Mouse (Mus musculus): ENCODE measurements around the gene Shbg.
A peak's percentile ranks its signal among the peaks of the same experiment; 100 is the strongest.

Gene Shbg

DNA sequence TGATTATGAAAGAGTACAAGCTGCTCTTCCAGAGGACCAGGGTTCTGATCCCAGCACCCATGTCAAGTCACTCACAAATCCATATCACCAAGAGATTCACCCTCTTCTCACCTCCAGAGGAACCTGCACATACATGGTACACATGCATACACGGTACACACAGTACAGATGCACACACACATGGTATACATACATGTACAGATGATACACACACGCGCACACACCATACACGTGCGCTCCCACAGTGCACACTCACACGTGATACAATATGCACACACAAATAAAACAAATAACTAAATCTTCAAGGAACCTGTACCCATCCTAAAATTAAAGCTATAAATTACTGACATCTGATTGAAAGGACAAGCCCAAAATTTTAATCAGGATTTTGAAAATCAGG is 22.9 kb downstream of the Shbg start:
- DNase-seq = no peak

DNA sequence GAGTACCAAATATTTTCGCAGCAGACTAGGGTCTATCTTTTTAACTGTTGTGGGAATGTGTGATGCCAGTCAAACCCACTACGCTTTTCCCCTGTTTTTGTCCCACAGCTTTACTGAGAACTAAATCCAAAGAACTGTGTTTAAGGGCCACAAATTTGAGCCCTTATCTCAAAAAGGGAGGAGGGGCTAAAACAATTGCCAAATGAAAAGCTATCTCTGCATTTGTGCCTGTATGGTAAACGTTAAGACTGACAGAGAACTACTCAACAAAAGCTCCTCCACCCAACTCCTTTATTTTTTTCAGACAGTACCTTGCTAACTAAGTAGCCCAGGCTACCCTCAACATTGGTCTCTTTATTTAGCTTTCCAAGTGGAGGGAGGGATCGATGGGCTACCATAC is 24.9 kb downstream of the Shbg start:
- DNase-seq = no peak

DNA sequence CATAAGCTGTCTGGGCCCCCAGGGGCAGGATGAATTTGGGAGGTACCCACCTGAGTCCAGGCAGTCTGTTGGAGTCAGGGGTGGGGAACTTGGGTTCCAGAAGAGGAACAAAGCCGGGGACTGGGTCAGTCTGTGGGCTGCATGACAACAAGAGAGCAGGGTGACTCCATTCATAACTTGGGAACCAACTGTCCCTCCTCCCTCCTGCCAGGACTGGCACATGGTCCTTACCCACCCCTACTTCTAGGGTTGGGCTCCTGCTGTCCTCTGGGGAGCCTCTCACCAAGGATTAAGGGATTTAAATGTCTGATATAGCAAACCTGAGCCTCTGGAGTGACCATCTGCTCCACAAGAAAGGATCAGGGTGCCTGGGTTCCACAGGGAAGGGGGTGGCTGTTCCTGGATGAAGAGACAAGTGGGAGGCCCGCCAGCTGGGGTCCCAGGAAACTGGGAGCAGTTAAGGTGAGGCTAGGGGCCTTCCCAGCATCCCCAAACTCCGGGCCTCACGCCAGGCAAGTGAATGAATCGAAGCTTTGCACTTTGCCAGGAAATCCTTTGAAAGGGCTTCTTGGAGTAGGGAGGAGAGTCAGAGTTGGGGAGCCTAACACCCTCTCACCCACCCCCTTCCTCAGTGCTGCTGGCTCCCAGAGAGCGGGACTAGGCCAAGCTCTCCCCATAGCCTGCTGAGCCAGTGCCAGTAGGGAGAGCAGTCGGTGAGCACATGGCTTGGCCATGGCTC is 25.6 kb downstream of the Shbg start:
- no peak for DNase-seq

DNA sequence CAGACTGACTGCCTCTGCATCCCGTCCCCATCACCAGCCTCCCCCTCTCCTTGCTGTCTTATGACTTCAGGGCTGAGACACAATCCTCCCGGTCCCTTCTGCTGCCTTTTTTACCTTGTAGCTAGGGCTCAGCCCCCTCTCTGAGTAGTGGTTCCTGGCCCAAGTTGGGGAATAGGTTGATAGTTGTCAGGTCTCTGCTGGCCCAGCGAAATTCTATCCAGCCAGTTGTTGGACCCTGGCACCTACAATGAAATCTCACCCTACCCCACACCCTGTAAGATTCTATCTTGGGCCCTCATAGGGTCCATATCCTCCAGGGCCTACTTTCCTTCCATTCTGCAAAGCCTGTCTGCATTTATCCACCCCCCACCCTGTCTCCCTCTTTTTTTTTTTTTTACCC is 26.3 kb downstream of the Shbg start:
- DNase-seq = no peak

DNA sequence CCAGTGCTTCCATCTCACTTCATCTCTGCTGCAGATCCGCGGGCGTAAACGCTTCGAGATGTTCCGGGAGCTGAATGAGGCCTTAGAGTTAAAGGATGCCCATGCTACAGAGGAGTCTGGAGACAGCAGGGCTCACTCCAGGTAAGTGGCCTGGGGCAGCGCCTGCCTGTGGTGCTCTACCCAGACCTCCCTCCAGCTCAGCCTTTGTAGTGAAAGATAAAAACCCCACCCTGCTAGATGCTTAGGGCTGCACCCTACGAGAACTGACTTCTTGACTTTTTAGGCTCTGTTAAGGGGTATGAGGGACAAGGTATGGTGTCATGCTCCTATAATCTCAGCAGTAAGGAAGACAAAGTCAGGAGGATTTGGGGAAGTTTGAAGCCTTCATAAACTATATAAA is 27.1 kb downstream of the Shbg start:
- DNase-seq = no peak

DNA sequence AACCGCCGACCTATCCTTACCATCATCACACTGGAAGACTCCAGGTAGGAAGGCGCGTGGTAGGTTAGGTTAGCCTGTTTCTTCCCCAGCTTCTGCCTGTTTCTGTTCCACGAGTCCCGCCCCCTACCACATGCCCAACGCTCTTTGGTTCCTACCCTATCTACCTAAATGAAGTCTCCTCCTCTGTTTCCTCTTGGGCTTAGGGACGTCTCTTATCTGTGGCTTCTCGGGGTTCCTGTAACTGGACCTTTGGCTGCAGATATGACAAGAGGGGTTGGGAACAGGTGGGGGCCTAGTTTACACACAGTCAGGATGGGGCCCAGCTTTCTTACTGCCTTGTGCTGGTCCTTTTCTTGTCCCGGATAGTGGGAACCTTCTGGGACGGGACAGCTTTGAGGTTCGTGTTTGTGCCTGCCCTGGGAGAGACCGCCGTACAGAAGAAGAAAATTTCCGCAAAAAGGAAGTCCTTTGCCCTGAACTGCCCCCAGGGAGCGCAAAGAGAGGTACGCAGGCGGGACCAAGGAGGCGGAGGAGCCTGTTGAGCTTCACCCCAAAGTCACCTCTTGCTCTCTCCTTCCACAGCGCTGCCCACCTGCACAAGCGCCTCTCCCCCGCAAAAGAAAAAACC is 28.4 kb downstream of the Shbg start:
- DNase-seq = no peak

DNA sequence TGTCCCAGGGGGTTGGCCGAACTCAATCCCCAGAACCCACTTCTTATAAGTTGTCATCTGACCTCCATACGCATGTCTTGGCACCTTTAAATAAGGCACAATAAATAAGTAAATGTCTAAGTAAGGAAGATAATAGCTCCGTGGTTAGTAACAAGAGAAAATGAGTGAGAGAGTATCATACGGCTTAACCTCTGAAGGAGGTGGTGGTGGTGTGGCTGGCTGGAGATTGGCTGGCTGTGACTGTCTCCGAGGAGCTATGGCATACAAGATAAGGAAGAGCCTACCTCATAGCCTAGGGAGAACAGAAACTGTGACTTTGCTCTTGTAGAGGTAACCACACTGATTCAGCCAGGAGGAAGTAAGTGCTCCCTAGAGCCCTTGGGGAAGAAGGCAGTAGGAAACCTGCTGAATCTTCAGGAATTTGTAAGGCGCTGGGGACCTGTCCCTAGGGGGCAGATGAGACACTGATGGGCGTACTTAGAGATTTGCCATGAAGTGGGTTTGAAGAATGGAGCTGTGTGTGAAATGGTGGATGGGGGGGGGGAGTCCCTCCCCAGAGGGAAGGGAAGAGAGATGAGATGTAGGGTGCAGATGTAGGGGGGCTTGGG is 31.9 kb downstream of the Shbg start:
- no peak for DNase-seq

DNA sequence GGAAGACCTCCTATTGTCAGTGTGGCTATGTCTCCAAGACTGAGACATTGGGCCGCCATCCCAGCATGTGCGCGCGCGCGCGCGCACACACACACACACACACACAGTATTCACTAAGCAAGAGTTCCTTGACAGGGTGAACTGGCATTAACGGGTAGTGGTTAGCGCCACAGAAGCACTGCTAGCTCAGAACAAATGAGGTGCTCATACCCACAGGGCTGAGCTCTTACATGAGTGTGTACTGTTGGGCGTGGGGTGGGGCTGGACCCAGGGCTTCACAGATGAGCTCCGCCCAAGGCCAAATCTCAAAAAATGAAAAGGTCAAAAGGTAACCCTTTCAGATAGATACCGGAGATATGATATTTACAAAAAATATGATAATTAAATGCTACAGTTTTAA is 32.8 kb downstream of the Shbg start:
- no peak for DNase-seq

DNA sequence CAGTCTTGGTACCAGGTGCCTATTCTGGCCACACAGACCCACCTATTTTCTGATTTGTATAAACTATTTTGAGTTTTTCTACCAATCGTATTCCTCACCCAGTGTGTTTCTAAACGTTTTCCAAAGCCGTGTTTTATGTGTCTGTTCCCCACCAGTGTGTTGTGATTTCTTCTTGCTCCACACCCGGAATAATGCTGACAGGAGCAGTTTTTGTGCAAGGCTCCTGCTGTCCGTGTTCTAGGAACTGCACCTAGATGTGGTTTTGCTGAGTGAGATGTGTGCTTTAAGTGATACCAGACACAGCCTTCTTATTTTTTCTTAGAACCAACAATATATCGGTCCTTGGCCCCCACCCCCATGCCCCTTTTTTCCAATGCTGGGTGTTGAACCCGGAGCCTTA is 33.7 kb downstream of the Shbg start:
- DNase-seq = no peak

DNA sequence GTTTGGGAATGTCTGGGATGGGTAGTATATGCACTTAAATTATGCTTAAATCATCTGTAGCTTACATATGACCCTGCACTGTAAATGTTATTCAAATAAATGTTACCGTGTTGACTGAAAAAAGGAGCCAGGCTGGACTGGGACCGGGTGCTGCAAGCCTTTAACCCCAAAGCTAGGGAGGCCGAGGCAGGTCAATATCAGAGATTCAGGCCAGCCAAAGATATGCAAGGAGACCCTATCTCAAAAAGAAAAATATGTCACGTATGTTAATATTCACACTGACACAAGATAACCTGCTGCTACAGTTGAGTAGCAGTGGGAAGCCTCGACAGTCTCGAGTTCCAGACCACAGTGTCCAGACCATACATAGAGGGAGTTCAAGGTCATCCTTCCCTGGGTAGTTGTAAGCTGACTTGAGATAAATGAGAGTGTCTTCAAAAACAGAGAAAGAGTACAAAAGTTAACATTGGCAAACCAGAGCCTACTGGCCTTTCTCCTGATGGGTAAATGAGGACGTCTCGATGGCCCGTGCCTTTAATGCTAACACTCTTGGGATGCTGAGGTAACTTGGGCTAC is 35.4 kb downstream of the Shbg start:
- no peak for DNase-seq

DNA sequence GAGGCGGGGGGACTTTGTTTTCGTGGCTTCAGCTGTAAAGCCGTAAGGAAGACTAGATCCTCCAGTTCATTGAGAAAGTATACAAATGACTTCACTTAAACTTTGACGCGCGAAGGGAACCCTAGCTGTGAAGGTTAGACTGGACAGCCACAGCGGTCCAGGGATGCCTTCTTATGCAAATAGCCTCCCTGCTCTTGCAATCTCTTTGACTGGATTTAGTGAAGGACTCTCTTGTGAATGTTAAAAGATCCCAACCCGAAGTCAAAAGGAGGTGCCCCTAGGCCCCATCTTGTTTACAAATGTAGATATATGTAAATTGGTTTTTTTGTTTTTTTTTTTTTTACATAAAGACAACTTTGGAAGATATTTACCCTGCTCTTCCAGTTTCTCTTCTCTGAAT is 35.9 kb downstream of the Shbg start:
- no peak for DNase-seq

DNA sequence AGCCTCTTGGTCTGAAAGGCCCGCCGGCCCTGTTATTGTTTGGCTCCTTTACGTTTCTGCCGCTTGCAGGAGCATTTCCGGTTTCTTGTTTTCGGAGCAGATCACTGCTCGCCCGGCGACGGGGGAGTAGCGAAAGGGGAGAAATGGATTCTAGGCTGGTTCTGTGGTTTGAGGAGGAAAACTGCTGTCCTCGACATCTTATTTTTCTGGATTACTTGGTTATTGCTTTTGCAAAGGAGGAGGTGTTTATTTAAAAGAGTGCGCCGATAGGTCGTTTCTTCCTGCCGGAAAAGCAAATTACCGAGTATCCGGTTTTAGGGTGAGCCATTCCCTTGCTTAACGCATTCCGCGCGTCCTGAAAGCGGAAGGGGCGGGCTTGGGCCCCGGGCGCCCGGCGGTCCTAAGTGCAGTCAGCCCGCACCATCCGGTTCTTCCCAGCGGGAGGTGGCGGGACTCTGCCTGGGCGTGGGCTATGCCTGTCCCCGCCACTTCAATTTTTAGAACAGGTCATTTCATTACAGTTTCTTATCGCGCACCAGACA is 36.5 kb downstream of the Shbg start:
- DNase-seq = peak; percentile 86 to 91

DNA sequence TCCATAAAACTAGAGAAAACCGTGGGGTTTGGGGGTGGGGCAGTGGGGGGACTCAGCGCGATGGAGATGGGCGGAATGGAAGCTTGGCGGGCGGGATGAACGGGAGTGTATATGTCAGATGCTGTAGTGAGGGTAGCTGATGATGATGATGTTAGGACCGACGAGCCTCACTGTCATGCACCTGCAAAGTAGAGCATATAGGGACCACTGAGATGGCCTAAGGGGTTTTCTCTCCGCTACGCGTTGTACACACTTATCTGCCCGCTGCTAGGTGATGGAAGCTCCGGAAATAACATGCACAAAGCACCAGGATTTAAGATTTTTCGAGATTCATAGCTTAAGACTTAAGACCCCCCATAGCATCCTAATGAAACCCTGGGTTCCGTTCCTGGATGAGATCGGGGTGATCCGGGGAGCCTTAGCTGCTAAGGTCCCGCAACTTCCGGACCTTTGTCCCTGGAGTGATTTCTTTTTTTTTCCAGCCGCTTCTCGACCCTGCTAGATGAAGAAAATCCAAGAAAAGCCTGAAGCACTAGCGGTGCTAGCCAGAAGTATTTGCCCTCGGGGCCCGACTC is 37.0 kb downstream of the Shbg start:
- DNase-seq = no peak

DNA sequence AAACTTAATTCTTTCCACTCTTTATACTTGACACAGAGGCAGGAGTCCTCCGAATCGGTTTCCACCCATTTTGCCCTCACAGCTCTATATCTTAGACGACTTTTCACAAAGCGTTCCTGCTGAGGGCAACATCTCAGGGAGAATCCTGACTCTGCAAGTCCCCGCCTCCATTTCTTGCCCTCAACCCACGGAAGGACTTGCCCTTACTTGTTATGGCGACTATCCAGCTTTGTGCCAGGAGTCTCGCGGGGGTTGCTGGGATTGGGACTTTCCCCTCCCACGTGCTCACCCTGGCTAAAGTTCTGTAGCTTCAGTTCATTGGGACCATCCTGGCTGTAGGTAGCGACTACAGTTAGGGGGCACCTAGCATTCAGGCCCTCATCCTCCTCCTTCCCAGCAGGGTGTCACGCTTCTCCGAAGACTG is 37.6 kb downstream of the Shbg start, which contains the start of the genes Wrap53 and Trp53:
Wrap53 (minus strand) TSS at position 165 of the 424 bp plus-strand sequence.
Trp53 (plus strand) TSS at position 269 of the 424 bp plus-strand sequence.
- peak; percentile 89 to 91 for DNase-seq

DNA sequence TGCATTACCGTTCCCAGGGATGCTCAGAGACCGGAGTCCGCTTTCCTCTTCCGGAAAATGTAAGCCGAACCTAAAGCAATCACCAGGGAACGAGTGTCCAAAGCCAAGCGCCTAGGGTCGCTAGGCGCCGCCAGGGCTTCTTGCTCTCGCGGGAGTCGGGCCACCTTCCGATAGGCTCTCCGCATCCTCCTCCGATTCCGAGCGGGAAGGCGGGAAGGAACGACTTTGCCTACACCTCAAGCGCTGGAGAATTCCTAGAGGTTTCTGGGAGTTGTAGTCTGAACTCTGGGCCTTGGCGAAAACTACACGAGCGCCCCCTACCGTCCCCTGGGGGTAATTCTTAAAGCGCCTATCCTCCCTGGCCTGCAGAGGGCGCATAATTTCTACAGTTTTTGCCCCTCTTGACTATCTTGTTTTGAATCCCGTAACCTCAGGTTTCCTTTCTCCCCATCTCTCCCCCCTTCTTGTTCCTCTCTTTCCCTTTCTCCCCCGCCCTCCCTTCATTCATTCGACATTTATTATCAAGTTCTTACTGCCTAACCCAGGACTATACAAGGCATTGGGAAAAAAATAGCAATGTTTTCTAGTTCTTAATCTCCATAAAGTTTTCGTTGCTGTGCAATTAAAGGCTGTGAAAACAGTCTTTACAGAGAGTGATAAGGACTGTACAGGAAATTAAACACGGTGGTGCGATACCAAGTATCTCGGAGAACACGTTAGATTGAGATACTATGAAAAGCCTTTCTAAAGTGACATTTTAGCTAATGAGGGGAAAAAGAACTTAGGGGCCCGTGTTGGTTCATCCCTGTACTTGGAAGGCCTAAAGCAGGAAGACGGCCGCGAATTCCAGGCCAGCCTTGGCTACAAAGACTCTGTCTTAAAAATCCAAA is 38.3 kb downstream of the Shbg start:
- peak; percentile 91 to 97 for DNase-seq

DNA sequence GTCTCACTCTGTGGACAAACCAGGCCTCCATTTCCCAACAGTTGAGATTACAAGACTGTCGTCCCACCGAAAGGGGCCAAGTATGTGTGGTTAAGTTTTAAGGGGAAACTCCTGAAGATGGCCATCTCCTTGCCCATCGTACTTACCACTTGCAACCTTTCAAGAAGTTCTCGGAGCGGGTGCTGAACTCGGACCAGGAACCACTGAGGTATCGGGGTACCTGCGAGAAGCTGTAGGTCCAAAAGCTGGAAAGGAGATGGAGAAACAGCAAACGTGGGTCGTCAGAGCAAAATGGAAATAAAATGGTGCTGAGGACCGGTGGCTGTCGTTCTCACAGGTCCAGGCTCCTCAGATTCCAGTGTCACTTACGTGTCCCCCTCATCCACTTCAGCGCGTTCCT is 39.4 kb downstream of the Shbg start:
- no peak for DNase-seq

DNA sequence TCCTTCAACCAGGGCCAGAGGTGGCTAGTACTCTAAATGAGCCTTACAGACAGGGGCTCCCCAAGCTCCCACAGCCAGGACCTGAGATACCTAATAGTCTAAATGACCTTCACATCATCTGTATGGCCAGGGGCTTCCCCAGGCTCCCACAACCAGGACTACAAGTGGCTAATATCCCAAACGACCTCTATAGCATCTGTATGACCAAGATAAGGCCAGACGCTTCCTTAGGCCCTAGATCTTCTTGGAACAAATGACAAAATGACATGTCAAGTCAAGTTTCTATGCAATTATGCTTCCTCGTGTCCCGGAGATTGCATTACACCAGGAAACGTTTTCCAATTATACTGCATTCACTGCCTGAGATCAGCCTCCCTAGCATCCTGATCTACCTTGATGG is 41.4 kb downstream of the Shbg start:
- no peak for DNase-seq

DNA sequence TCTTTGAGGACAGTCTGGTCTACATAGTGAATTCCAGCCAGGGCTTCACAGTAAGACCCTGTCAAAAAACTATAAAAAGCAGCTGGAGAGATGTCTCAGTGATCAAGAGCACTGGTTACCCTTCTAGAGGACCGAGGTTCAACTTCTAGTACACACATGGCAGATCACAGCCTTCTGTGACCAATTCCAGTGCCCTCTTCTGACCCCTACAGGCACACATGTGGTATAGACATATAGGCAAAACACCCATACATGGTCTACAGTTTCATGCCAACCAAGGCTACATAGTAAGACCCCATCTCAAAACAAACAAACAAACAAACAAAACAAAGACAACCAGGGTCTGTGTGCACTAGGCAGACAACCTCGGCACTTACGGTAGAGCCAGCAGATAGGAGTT is 42.5 kb downstream of the Shbg start:
- DNase-seq = peak in 1 of 2 experiments; percentile 19

DNA sequence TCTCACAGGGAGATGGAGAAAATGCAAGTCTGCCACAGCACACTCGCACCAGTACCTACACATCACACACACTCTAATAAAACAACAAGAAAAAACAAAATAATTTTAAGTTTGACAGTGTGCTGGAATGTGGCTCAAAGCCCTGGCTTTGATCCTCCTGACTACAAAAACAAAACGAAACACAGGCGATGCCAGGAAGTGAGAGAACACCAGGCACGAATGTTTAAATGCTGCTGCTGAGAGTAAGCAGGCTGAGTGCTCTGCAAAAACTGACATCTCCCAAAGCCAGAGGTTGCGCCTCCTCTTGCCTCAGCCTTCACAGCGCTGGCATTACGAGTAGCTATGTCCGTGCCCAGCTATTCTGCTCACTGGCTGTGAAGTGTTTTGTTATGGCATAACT is 52.6 kb downstream of the Shbg start:
- DNase-seq = no peak
